Mouse (Mus musculus): ENCODE data around the gene Snap91. TPM values are rescaled to one million over a fixed set of nuclear protein-coding genes. Genes with fewer than 3 reads are reported as not detected.

Gene Snap91
- polyA plus RNA-seq, 1 experiment from 2014 or later = 4.7 TPM

DNA sequence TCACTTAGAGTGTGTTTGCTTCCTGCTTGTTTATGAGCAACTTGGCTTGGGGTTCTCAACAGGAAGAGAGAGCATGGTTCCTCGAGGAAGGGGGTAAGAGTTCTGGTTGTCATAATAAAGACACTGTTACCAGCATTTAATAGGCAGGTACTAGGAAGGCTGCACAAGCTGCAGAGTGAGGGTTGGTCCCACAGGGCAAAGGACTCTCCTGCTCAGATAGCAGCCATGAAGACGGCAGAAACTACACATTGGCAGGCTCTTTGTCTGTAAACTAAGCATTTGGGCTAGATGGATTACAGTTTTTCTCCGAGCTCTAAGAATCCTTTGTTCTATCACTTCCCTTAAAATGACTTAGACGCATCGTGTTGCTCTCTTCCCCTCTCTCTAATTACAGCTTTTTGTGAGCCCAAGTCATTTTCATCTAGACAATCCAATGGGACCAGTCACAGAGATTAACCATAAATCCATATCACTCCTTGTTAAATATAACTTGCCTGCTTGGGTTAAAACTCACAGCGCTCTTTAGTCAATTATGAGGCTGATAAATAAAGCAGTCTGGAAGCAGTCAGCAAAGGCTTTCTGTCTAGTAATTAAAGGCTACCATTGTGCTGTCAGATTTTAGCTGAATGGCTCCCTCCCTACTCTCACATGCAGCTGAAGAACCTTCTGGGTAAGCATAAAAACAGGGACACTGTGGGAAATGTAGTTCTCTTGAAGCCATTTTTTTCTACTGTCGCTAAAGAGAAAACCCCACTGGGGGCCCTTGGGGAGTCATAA, 154.7 kb downstream of the Snap91 start:
- Histone ChIP-seq H3K27ac (ENCODE audit: low read length) (peak overlapping the region; percentile 28; the same call in 1 of the 2 replicates), H3K27me3 (replicated peaks; ENCODE audit: control insufficient read depth, insufficient read depth, low read length) (no peaks in the 10 kb centered on the region), H3K9me3 (ENCODE audit: control insufficient read depth, low read length) (no peaks in the 10 kb centered on the region), H3K36me3 (ENCODE audit: control insufficient read depth, insufficient read depth, low read length) (no peaks in the 10 kb centered on the region), H3K9ac (ENCODE audit: low read depth, low read length) (no peak overlapping the region), H3K4me3 (ENCODE audit: low read length) (no peak overlapping the region), H3K4me1 (ENCODE audit: control insufficient read depth, insufficient read depth, low read length) (no peaks in the 10 kb centered on the region; the same call in 1 of the 2 replicates), H3K4me2 (ENCODE audit: low read depth, low read length) (no peak overlapping the region)
- ATAC-seq = peak; percentile 55; the same call in 1 of the 2 replicates
- 49% methylated on average over 7 of the region's 7 CpGs for WGBS

DNA sequence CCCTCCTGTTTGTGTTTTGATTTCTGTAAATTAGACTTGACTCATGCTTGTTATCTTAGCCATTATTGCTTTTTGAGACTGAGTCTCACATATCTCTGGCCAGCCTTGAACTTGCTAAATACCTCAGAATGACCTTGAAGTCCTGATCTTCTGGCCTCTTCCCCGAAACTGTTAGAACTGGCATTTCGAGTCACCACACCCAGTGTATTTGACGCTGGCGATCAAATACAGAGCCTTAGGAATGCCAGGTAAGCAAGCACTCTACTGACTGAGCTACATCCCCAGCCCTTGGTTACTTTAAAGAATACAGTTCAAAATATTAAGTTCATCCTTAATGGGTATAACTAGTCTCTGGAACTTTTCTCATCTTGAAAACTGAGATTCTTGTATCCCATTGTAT, 155.4 kb downstream of the Snap91 start:
- Histone ChIP-seq H3K4me1 (ENCODE audit: control insufficient read depth, insufficient read depth, low read length) (no peaks in the 10 kb centered on the region; the same call in 1 of the 2 replicates), H3K9ac (ENCODE audit: low read depth, low read length) (no peak overlapping the region), H3K9me3 (ENCODE audit: control insufficient read depth, low read length) (no peaks in the 10 kb centered on the region), H3K4me3 (ENCODE audit: low read length) (no peak overlapping the region), H3K4me2 (ENCODE audit: low read depth, low read length) (no peak overlapping the region), H3K27me3 (replicated peaks; ENCODE audit: control insufficient read depth, insufficient read depth, low read length) (no peaks in the 10 kb centered on the region), H3K27ac (ENCODE audit: low read length) (0 out of 2 replicates have a peak overlapping the region, but pooled peaks have one; percentile 28), H3K36me3 (ENCODE audit: control insufficient read depth, insufficient read depth, low read length) (no peaks in the 10 kb centered on the region)
- no peak for ATAC-seq
- WGBS = 82% methylated on average over 4 of the region's 4 CpGs

DNA sequence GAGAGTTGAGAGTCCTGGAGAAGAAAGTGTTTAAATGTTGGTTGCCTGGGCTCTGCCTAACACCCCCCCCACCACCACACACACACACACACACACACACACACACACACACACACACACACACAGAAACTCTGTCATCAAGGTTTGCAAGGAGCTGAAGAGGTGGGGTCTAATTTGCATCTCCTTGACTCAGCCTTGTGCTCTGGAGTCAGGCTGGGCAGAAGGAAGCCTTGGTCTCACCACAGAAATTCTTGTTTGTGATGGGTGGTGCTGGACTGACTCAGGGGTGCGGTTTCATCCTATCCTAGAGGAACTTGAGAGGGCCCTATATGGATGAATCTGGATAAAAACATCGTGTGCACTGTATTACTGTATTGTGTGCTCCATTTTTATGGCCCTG, 159.7 kb downstream of the Snap91 start:
- Histone ChIP-seq H3K4me1 (ENCODE audit: control insufficient read depth, insufficient read depth, low read length) (no peaks in the 10 kb centered on the region; the same call in 1 of the 2 replicates), H3K27ac (ENCODE audit: low read length) (no peak overlapping the region), H3K9me3 (ENCODE audit: control insufficient read depth, low read length) (no peaks in the 10 kb centered on the region), H3K36me3 (ENCODE audit: control insufficient read depth, insufficient read depth, low read length) (no peaks in the 10 kb centered on the region), H3K4me2 (ENCODE audit: low read depth, low read length) (no peak overlapping the region), H3K9ac (ENCODE audit: low read depth, low read length) (no peak overlapping the region), H3K27me3 (replicated peaks; ENCODE audit: control insufficient read depth, insufficient read depth, low read length) (no peaks in the 10 kb centered on the region), H3K4me3 (ENCODE audit: low read length) (no peak overlapping the region)
- WGBS = 78% methylated on average over 2 of the region's 2 CpGs
- no peak for ATAC-seq

DNA sequence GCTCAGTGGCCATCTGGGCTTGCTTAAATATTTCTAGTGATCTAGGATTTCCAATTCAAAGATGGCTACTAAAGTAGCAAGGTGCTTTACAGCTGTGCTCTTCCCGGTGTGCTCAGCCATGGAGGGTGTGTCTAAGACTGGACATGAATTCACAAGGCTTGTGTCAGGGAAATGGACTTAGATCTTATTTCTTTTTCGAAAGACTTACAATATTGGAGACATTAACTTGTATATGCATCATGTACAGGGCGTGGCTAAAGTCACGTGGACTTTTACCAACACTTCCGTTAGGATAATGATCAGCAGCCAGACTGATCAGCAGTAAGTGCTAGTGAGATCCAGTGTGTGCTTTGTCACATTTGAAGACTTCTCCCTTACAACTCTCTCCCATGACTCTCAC, 160.2 kb downstream of the Snap91 start:
- H3K27ac ChIP-seq (ENCODE audit: low read length) = no peak overlapping the region
- no peaks in the 10 kb centered on the region for H3K4me1 ChIP-seq (ENCODE audit: control insufficient read depth, insufficient read depth, low read length)
- H3K36me3 ChIP-seq (ENCODE audit: control insufficient read depth, insufficient read depth, low read length) = no peaks in the 10 kb centered on the region
- H3K4me3 ChIP-seq (ENCODE audit: low read length) = no peak overlapping the region
- no peaks in the 10 kb centered on the region for H3K9me3 ChIP-seq (ENCODE audit: control insufficient read depth, low read length)
- peak; percentile 43; the same call in 1 of the 2 replicates for ATAC-seq
- H3K27me3 ChIP-seq (replicated peaks; ENCODE audit: control insufficient read depth, insufficient read depth, low read length) = no peaks in the 10 kb centered on the region
- H3K9ac ChIP-seq (ENCODE audit: low read depth, low read length) = no peak overlapping the region
- H3K4me2 ChIP-seq (ENCODE audit: low read depth, low read length) = no peak overlapping the region
- WGBS = 82% methylated on average over 5 of the region's 5 CpGs

DNA sequence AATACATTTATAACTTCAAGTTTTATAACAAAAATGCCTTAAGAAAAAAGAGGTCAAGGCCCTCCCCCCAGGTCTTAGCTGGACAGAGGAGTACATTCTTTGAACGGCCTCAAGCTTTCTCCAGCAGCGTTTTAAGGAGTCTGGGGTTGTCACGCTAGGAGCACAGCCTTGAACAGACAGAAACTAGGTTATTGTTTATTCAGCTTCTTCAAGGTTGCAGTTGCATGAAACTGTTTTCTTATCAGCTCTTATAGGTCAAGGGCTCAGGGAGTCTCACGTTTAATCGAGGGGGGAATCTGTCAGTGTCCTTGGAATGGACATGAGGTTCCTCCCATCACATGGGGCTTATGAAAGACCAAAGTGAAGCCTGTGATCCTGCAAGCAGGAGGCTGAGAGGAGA, 163.3 kb downstream of the Snap91 start:
- Histone ChIP-seq H3K4me2 (ENCODE audit: low read depth, low read length) (no peak overlapping the region), H3K27ac (ENCODE audit: low read length) (no peak overlapping the region), H3K9ac (ENCODE audit: low read depth, low read length) (no peak overlapping the region), H3K27me3 (replicated peaks; ENCODE audit: control insufficient read depth, insufficient read depth, low read length) (no peaks in the 10 kb centered on the region), H3K4me3 (ENCODE audit: low read length) (no peak overlapping the region), H3K36me3 (ENCODE audit: control insufficient read depth, insufficient read depth, low read length) (no peaks in the 10 kb centered on the region), H3K4me1 (ENCODE audit: control insufficient read depth, insufficient read depth, low read length) (no peaks in the 10 kb centered on the region), H3K9me3 (ENCODE audit: control insufficient read depth, low read length) (no peaks in the 10 kb centered on the region)
- WGBS = 50% methylated on average over 5 of the region's 5 CpGs
- no peak for ATAC-seq

DNA sequence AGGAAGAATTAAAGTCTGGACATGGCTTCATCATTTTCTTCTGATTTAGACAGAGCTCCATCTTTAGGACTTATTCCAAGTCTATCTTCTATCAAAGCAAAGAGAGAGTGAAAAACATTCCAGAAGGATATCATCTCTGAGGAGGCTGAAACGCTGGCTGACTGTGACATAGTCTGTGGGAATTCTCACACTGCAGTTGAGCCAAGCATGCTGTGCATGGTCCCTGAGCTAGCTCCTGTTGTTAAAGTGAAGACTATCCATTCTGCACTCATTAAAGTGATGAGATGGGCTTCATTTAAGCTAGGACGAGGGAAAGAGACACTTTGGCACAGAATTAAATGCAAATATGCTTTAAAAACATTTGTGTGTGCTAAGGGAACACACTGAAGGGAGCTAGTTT, 163.9 kb downstream of the Snap91 start:
- no peak overlapping the region for H3K4me3 ChIP-seq (ENCODE audit: low read length)
- ATAC-seq = no peak
- H3K27me3 ChIP-seq (replicated peaks; ENCODE audit: control insufficient read depth, insufficient read depth, low read length) = no peaks in the 10 kb centered on the region
- H3K4me2 ChIP-seq (ENCODE audit: low read depth, low read length) = no peak overlapping the region
- no peak overlapping the region for H3K27ac ChIP-seq (ENCODE audit: low read length)
- WGBS = 39% methylated on average over 2 of the region's 2 CpGs
- H3K36me3 ChIP-seq (ENCODE audit: control insufficient read depth, insufficient read depth, low read length) = no peaks in the 10 kb centered on the region
- no peaks in the 10 kb centered on the region for H3K9me3 ChIP-seq (ENCODE audit: control insufficient read depth, low read length)
- H3K4me1 ChIP-seq (ENCODE audit: control insufficient read depth, insufficient read depth, low read length) = no peaks in the 10 kb centered on the region
- H3K9ac ChIP-seq (ENCODE audit: low read depth, low read length) = no peak overlapping the region

Other genes starting within 250 kb of the Snap91 start
- 23.5 and 23.9 TPM in 2 replicates for gene Me1, start 184.7 kb downstream of the Snap91 start, polyA plus RNA-seq (2015; fragmentation: Nextera tagmentation; extraction: Ambion mirVana)
- gene Prss35, start 137.0 kb downstream of the Snap91 start, polyA plus RNA-seq (2015; fragmentation: Nextera tagmentation; extraction: Ambion mirVana) = 15.2 and 16.0 TPM in 2 replicates
- gene Ripply2, start 134.9 kb upstream of the Snap91 start, polyA plus RNA-seq (2015; fragmentation: Nextera tagmentation; extraction: Ambion mirVana) = 0.27 and 0.49 TPM in 2 replicates
- gene Cyb5r4, start 141.4 kb upstream of the Snap91 start, polyA plus RNA-seq (2015; fragmentation: Nextera tagmentation; extraction: Ambion mirVana) = 56.4 and 57.6 TPM in 2 replicates

All from intestine, embryonic 16.5 days (tissue).